Mouse (Mus musculus) brain, embryonic 18.5 days (tissue): ENCODE measurements around the gene Myof.

Experiments used
- DNase-seq: peaks from one replicate; pipeline ENCODE4 v3.0.0-alpha.2; 2012; ENCODE audit warnings: low read depth, low spot score

The Myof gene

DNA sequence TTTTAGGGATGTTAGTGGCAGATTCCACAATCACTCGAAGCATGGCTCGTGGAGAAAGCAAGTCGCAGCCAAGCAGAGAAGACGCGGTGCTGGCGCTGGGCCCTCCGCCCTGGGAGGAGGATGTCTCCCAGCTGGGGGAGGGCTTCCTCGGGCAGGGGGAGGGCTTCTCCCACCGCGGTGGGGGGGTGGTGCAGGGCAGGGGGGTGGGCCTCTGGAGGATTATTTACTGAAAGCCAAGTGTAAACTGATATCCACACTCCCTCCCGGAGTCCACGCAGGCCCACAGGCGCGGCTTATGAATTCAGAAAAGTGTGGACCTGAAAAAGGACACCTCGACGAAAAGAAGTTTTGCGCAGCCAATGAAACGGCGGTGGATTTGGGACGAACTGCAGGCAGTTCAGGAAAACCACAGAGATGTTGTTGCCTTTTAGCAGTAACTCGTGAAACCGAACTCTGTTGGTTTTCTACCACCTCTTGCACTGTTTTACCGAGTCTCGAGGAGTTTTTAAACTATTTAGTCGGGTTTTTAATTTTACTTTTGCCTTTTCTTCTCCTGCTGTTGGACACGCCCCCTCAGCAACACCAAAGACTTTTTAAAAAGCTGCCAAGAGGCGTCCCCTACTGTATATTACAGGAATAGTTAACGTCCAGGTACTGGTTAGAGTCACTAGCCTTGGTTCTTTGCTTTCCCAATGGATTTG, at the start of gene Myof:
TSS of gene Myof (minus strand) at position 297 of the 701 bp plus-strand sequence.
- no peak for DNase-seq

DNA sequence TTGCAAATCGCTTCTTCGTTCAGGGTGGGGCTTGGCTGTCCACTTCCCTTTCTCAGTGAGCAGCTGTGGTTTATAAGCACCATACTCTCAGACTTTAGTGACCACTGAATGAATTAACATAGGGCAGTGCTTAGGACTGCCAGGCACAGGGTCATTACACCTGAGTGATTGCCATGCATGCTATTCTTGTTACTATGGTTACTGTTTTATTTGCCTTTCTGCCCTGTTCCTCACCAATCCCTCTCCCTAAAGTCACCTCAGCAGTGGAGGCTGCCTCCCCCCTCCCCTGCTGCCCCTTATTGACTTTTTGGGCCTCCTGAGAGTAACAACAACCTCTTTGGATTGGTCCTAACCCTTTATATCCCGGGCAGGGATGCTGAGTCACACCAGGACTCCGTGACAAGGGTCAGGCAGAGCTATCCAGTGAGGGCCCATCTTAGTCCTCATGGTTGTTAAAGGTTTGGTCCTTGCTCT, 48.2 kb upstream of the Myof start:
- no peak for DNase-seq

DNA sequence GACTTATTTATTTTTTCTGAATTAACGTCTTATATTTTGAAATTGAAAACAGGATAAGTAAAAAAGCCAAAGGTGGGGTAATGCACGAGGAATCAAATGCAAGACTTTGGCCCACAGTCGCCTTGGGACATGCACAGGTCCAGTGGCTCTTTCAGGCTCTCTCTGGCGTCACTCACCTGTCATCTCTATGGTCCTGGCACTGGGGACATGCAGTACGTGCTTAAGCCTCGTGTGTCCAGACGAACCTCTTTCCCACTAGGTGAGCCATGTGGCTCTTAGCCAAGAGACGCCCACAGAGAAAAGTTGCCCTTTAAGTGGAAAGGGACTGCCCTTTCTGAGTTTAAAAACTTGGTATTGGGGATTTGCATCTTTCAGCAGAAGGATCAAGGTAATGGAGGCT, 46.0 kb upstream of the Myof start:
- DNase-seq: no peak

DNA sequence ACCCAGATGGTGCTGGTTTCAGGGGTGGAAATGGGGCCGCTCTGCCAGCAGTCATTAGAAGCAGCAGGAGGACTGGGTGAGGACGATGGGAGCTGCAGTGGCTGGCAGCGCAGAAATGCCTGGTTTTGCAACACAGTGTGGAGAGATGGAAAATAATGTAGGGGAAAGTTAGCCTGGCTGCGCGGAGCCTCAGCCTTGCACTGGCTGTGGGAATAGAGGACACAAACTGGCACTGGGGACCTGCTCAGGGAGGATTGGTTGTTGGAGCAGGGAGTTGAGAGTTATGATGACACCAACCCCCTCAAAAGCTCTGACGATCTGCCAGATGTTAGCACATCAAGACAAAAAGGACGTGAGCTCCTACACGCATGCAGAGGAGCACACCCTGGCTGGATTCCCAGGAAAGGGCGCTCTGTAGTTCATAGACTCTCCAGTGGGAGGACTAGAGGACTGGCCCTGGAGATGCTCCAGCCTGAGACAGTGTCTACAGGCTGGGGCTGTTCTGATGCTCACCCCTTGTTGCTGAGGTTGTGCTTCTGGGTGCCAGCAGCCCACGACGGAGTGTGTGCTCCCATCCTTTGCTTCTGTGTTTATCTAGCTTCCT, 43.7 kb upstream of the Myof start:
- no peak for DNase-seq

GRCm38 (mm10) chr19:38085841-38086240, 42.5 kb upstream of the Myof start:
- DNase-seq: no peak

GRCm38 (mm10) chr19:38082931-38083525, 39.7 kb upstream of the Myof start:
- DNase-seq: no peak

DNA sequence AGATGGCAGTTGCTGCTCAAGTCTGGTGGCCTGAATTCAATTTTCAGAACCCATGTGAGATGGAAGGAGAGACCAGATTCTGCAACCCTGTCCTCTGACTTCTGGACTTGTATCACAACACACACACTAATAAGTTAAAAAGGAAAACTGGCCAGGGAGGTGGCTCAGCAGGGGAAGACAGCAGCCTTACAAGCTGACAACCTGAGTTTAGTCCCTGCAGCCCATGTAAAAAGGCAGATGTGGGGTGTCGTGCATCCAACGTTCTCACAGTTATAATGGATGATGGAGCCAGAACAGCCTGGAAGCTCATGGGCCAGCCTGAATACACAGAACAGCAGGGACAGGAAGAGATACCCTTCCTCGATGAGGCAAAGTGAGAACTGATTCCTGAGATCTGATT, 38.0 kb upstream of the Myof start:
- no peak for DNase-seq

GRCm38 (mm10) chr19:38077851-38078540, 34.6 kb upstream of the Myof start:
- DNase-seq: no peak

DNA sequence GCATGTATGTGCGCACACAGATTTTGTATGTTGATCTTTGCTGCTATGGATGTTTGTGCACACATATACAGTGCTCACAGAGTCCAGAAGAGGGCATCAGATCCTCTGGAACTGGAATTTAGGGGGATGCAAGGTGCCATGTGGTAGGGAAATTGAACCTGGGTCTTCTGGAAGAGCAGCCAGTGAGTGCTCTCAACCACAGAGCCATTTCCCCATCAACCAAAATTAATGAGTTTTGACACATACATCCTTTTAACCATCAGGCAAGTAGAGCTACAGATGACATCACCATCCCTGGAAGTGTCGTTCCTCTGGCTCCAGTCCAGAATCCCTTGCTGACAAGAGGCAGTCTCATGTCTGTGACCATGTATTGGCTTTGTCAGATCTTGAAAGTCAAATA, 32.9 kb upstream of the Myof start:
- DNase-seq: no peak

GRCm38 (mm10) chr19:38075051-38075450, 31.7 kb upstream of the Myof start:
- no peak for DNase-seq

DNA sequence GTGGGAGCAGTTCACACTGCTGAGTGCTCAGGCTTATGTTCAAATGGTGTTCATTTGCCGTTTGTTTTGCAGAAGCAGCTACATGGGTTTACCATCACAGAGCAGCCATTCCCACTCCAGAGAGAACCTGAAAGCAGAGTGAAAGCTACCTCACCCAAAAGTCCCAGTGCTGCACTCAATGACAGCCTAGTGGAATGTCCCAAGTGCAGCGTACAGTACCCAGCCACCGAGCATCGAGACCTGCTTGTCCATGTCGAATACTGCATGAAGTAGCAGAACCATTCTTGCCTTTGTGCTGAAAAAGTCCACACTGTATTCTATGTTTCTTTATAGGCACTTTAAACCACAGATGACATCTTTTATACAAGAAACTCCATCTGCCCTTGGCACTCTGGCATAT, 29.8 kb upstream of the Myof start:
- no peak for DNase-seq

DNA sequence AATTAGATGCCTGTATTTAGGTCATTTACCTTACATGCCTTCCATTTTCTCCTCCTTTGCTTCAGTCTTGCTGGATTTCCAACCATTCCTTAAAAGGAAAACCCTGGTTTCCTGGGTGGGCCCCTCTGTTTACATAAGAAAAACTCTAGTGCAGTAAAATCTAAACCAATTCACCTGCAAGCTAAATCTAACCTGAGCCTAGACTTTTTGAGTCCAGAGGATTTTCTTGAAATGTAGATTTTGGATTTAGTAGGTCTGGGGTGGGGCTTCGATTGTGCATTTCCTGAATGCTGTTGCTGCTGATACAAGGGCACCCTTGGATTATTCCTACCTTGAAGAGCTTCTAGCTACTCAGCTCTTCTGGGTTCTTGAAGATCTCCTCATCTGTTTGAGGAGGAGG, 20.7 kb upstream of the Myof start:
- no peak for DNase-seq

DNA sequence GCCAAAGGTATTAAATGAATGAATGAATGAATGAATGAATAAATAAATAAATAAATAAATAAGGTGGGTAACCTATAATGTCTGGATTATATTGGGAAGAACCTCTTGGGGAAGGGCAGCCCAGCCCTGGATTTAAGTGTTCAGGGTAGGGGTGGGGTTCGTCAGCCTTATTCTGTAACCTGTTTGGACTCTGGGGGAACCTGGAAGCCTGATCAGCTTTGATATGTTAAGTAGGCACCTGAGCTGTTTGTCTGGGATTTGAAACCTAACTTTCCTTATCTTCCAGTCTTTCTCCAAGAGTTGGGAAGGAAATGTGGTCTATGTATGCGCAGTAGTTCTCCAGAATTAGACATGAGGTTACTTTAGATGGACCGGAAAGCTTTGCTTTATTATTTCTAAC, 19.8 kb upstream of the Myof start:
- DNase-seq: no peak

DNA sequence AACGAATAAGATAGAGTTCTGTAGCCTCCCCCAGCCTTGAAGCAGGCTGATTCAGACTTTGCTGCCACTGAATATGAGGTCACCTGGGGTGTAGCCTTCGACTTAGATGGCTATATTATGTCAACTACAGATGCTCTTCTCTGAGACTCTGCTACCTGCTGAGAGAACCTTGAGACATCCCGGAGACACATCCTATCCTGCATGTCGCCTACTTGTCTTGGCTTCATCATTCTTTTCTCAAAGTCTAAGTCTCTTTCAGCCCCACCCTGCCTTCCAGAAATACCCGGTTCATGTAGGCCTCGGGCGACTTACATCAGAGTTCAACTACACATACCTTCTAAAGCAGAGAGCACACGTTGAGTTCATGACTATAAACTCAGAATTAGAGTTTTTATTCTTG, 13.6 kb upstream of the Myof start:
- DNase-seq: no peak

DNA sequence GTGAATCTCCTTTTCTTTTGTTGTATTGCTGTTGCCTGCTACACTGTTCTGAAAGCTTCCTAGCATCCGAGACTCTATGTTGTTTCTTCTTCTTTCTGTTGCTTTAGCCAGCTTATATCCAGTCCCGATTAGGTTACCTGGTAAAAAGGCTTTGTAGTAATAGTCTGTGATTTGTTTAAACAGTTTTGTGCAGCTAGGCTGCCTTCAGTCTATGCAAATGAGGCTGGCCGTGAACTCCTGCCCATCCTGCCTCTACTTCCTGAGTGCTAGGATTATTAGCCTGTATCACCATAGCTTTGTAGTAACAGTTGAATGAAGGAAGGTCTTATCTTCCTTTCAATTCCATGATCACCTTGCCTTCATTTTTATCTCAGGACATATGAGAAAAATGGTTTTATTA, 12.9 kb upstream of the Myof start:
- no peak for DNase-seq

GRCm38 (mm10) chr19:38055798-38056197, 12.4 kb upstream of the Myof start:
- no peak for DNase-seq

GRCm38 (mm10) chr19:38054720-38055192, 11.4 kb upstream of the Myof start, which contains the start of gene Cep55:
TSS of gene Cep55 (plus strand) at chr19:38055011.
- peak; percentile 97 for DNase-seq

- DNase-seq: no peak
Observed at GRCm38 (mm10) chr19:38054149-38054719, 10.9 kb upstream of the Myof start.

GRCm38 (mm10) chr19:38053227-38054041, 10.1 kb upstream of the Myof start:
- DNase-seq: no peak

DNA sequence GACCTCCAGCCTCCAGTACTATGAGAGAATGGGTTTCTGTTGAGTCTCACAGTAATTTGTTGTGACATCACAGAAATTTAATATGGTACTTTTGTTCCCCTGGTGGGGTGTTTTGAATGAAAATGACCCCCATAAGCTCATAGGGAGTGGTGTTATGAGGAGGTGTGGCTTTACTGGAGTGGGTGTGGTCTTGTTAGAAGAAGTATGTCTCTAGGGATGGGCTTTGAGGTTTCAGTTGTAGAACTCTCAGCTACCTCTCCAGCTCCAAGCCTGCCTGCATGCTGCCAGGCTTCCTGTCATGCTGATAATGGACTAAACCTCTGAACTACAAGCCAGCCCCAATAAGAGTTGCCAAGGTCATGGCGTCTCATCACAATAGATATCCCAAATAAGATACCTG, 6.3 kb upstream of the Myof start:
- DNase-seq: no peak

GRCm38 (mm10) chr19:38045198-38045597, 1.8 kb upstream of the Myof start:
- DNase-seq: no peak
